Mouse (Mus musculus) CH12.LX (cell line): ENCODE data around the gene Larp4. TPM values are rescaled to one million over a fixed set of nuclear protein-coding genes. Genes with fewer than 3 reads are reported as not detected.
A peak's percentile ranks its signal among the peaks of the same experiment; 100 is the strongest.

Experiments used
- DNase-seq: peaks from one replicate; pipeline ENCODE4 v3.0.0-alpha.2; 2013; ENCODE audit errors: extremely low read depth
- H3K27ac ChIP-seq: 2 replicates; pipeline ENCODE4 v1.5.1; 2012; ENCODE audit warnings: low read depth, mild to moderate bottlenecking, control low read depth, moderate library complexity; ENCODE audit not compliant: insufficient read depth
- H3K27me3 ChIP-seq: replicated peaks from 2 replicates; pipeline ENCODE3; 2012; ENCODE audit warnings: inconsistent platforms
- H3K36me3 ChIP-seq, 2 experiments: replicated peaks in 1 of 2; 2 replicates each; pipeline versions ENCODE3 to v1.6.1; 2012; ENCODE audit warnings: inconsistent platforms in 1 of 2, low read length in 1 of 2, mild to moderate bottlenecking in 1 of 2, mixed read lengths in 1 of 2, moderate library complexity in 1 of 2; ENCODE audit not compliant: control insufficient read depth in 1 of 2, insufficient read depth in 1 of 2
- H3K4me1 ChIP-seq, 2 experiments: 2 replicates each; pipeline ENCODE4 v1.6.1; 2012; ENCODE audit warnings: inconsistent platforms in 1 of 2, moderate library complexity in 1 of 2; ENCODE audit not compliant: insufficient read depth in 2 of 2, control insufficient read depth in 1 of 2
- H3K4me2 ChIP-seq: 2 replicates; pipeline ENCODE4 v1.6.1; 2012; ENCODE audit warnings: low read depth, mild to moderate bottlenecking, control low read depth; ENCODE audit not compliant: poor library complexity, insufficient read depth, severe bottlenecking
- H3K4me3 ChIP-seq, 3 experiments: fragments of 150-350 bp in 1 of 3; sonication (generic) in 1 of 3; replicated peaks in 1 of 3; 2 replicates each; pipeline versions ENCODE3 to v1.5.1; 2011 to 2012; ENCODE audit warnings: low read depth in 2 of 3, low read length in 2 of 3, mild to moderate bottlenecking in 2 of 3, moderate library complexity in 2 of 3, control low read depth in 1 of 3, improper control_type of control experiment in 1 of 3, inconsistent platforms in 1 of 3, mixed read lengths in 1 of 3; ENCODE audit not compliant: poor library complexity in 1 of 3
- H3K79me2 ChIP-seq: replicated peaks from 2 replicates; pipeline ENCODE4 v1.6.1; 2012; ENCODE audit warnings: mild to moderate bottlenecking, moderate library complexity; ENCODE audit not compliant: control insufficient read depth, poor library complexity, insufficient read depth, severe bottlenecking; ENCODE audit errors: extremely low read depth
- H3K9ac ChIP-seq: 2 replicates; pipeline ENCODE4 v1.6.1; 2012; ENCODE audit warnings: low read depth, mild to moderate bottlenecking, control low read depth, moderate library complexity; ENCODE audit not compliant: insufficient read depth
- H3K9me3 ChIP-seq: replicated peaks from 2 replicates; pipeline ENCODE3; 2012; ENCODE audit warnings: low read length, inconsistent platforms, mixed read lengths
- BHLHE40 ChIP-seq: IDR thresholded peaks from 2 replicates; pipeline ENCODE4 v1.6.1; 2011; ENCODE audit warnings: mild to moderate bottlenecking, low read depth, low read length, improper control_type of control experiment
- CHD1 ChIP-seq: IDR thresholded peaks from 2 replicates; pipeline ENCODE4 v1.6.1; 2012; ENCODE audit warnings: low read depth, low read length, improper control_type of control experiment, inconsistent platforms
- CTCF ChIP-seq, 2 experiments: IDR thresholded peaks in 1 of 2; conservative IDR thresholded peaks in 1 of 2; 2 replicates each; pipeline ENCODE4 v1.5.1; 2011 to 2012; ENCODE audit warnings: low read depth in 2 of 2, low read length in 2 of 2, improper control_type of control experiment in 1 of 2, inconsistent platforms in 1 of 2, mild to moderate bottlenecking in 1 of 2, moderate library complexity in 1 of 2
- EP300 ChIP-seq: IDR thresholded peaks from 2 replicates; pipeline ENCODE4 v1.6.1; 2011; ENCODE audit warnings: low read length, improper control_type of control experiment
- ETS1 ChIP-seq: conservative IDR thresholded peaks from 2 replicates; pipeline ENCODE4 v1.6.1; 2012; ENCODE audit warnings: low read depth, mild to moderate bottlenecking, inconsistent platforms, low read length, improper control_type of control experiment, moderate library complexity
- GABPA ChIP-seq: IDR thresholded peaks from 2 replicates; pipeline ENCODE4 v1.6.1; 2012; ENCODE audit warnings: low read depth, low read length, improper control_type of control experiment, inconsistent platforms; ENCODE audit not compliant: insufficient replicate concordance
- HCFC1 ChIP-seq: IDR thresholded peaks from 2 replicates; pipeline ENCODE4 v1.6.1; 2012; ENCODE audit warnings: low read depth, mild to moderate bottlenecking, inconsistent platforms, low read length, improper control_type of control experiment
- IRF4 ChIP-seq: IDR thresholded peaks from 2 replicates; pipeline ENCODE4 v1.6.1; 2014; ENCODE audit warnings: low read depth, mild to moderate bottlenecking, inconsistent platforms, low read length, improper control_type of control experiment
- JUN ChIP-seq: IDR thresholded peaks from 2 replicates; pipeline ENCODE4 v1.6.1; 2011; ENCODE audit warnings: low read depth, mild to moderate bottlenecking, low read length, improper control_type of control experiment, moderate library complexity; ENCODE audit not compliant: insufficient read depth
- JUND ChIP-seq: conservative IDR thresholded peaks from 2 replicates; pipeline ENCODE4 v1.6.1; 2011; ENCODE audit warnings: low read depth, low read length, improper control_type of control experiment
- KAT2A ChIP-seq: IDR thresholded peaks from 2 replicates; pipeline ENCODE4 v1.6.1; 2012; ENCODE audit warnings: low read length, improper control_type of control experiment, inconsistent platforms; ENCODE audit not compliant: insufficient replicate concordance
- MAFK ChIP-seq: IDR thresholded peaks from 2 replicates; pipeline ENCODE4 v1.6.1; 2011; ENCODE audit warnings: low read length, improper control_type of control experiment; ENCODE audit not compliant: insufficient replicate concordance
- MAX ChIP-seq: IDR thresholded peaks from 2 replicates; pipeline ENCODE4 v1.6.1; 2011; ENCODE audit warnings: low read length, improper control_type of control experiment
- MAZ ChIP-seq: IDR thresholded peaks from 2 replicates; pipeline ENCODE4 v1.6.1; 2012; ENCODE audit warnings: low read depth, mild to moderate bottlenecking, inconsistent platforms, low read length, improper control_type of control experiment, moderate library complexity
- MXI1 ChIP-seq: IDR thresholded peaks from 2 replicates; pipeline ENCODE4 v1.6.1; 2011; ENCODE audit warnings: mild to moderate bottlenecking, low read depth, low read length, improper control_type of control experiment
- MYC ChIP-seq: IDR thresholded peaks from 2 replicates; pipeline ENCODE4 v1.6.1; 2011; ENCODE audit warnings: low read depth, mild to moderate bottlenecking, improper control_type of control experiment, low read length
- NELFE ChIP-seq: IDR thresholded peaks from 2 replicates; pipeline ENCODE4 v1.6.1; 2011; ENCODE audit warnings: low read depth, low read length, improper control_type of control experiment
- NRF1 ChIP-seq: IDR thresholded peaks from 2 replicates; pipeline ENCODE4 v1.6.1; 2014; ENCODE audit warnings: low read depth, mild to moderate bottlenecking, inconsistent platforms, low read length, improper control_type of control experiment, moderate library complexity
- PAX5 ChIP-seq: IDR thresholded peaks from 2 replicates; pipeline ENCODE4 v1.6.1; 2012; ENCODE audit warnings: low read length, inconsistent platforms, mixed read lengths
- POLR2A ChIP-seq: IDR thresholded peaks from 2 replicates; pipeline ENCODE4 v1.6.1; 2011; ENCODE audit warnings: low read depth, mild to moderate bottlenecking, improper control_type of control experiment, low read length
- POLR2AphosphoS2 ChIP-seq: IDR thresholded peaks from 2 replicates; pipeline ENCODE4 v1.6.1; 2011; ENCODE audit warnings: low read depth, low read length, improper control_type of control experiment
- RAD21 ChIP-seq: IDR thresholded peaks from 2 replicates; pipeline ENCODE4 v1.6.1; 2011; ENCODE audit warnings: low read depth, mild to moderate bottlenecking, low read length, improper control_type of control experiment, moderate library complexity
- RCOR1 ChIP-seq: conservative IDR thresholded peaks from 2 replicates; pipeline ENCODE4 v1.6.1; 2012; ENCODE audit warnings: low read depth, mild to moderate bottlenecking, inconsistent platforms, low read length, improper control_type of control experiment
- SIN3A ChIP-seq: IDR thresholded peaks from 2 replicates; pipeline ENCODE4 v1.6.1; 2012; ENCODE audit warnings: low read length, improper control_type of control experiment, inconsistent platforms
- SMC3 ChIP-seq: IDR thresholded peaks from 2 replicates; pipeline ENCODE4 v1.6.1; 2011; ENCODE audit warnings: low read depth, low read length, improper control_type of control experiment
- TBP ChIP-seq: conservative IDR thresholded peaks from 2 replicates; pipeline ENCODE4 v1.6.1; 2011; ENCODE audit warnings: low read depth, low read length, improper control_type of control experiment
- TCF12 ChIP-seq: IDR thresholded peaks from 2 replicates; pipeline ENCODE4 v1.6.1; 2014; ENCODE audit warnings: low read depth, mild to moderate bottlenecking, inconsistent platforms, low read length, improper control_type of control experiment
- USF1 ChIP-seq: IDR thresholded peaks from 2 replicates; pipeline ENCODE4 v1.6.1; 2014; ENCODE audit warnings: low read depth, mild to moderate bottlenecking, inconsistent platforms, low read length, improper control_type of control experiment
- USF2 ChIP-seq: conservative IDR thresholded peaks from 2 replicates; pipeline ENCODE4 v1.6.1; 2011; ENCODE audit warnings: low read depth, low read length, improper control_type of control experiment
- ZC3H11A ChIP-seq: IDR thresholded peaks from 2 replicates; pipeline ENCODE4 v1.6.1; 2012; ENCODE audit warnings: low read depth, mild to moderate bottlenecking, inconsistent platforms, low read length, improper control_type of control experiment
- ZKSCAN1 ChIP-seq: IDR thresholded peaks from 2 replicates; pipeline ENCODE4 v1.6.1; 2012; ENCODE audit warnings: low read depth, inconsistent platforms, low read length, improper control_type of control experiment, borderline replicate concordance
- ZMIZ1 ChIP-seq: IDR thresholded peaks from 2 replicates; pipeline ENCODE4 v1.6.1; 2012; ENCODE audit warnings: low read depth, mild to moderate bottlenecking, inconsistent platforms, low read length, improper control_type of control experiment
- ZNF384 ChIP-seq: IDR thresholded peaks from 2 replicates; pipeline ENCODE4 v1.6.1; 2012; ENCODE audit warnings: low read depth, low read length, improper control_type of control experiment, inconsistent platforms
- dilution Hi-C: fragments of 300-500 bp; cut with MboI; formaldehyde crosslinking; loops from 2 replicates; pipeline ENCODE4 v1.14.3; 2020; ENCODE audit warnings: low sequenced_read_pairs; ENCODE audit not compliant: extremely low pct_unique_long_range_greater_than_20kb, extremely low pct_ligation_motif_present
- in situ Hi-C: fragments of 300-500 bp; cut with MboI; formaldehyde crosslinking; loops from 3 replicates; pipeline ENCODE4 v1.14.3; 2019; ENCODE audit warnings: low sequenced_read_pairs, low pct_ligation_motif_present, low pct_unique_long_range_greater_than_20kb, mixed read lengths
- polyA plus RNA-seq: library from polyadenylated mRNA; unstranded; fragments of >175 nt; gene quantifications from 2 replicates; pipeline ENCODE4 v1.2.1, GENCODE M21; 2012; ENCODE audit warnings: low read depth; ENCODE audit not compliant: insufficient read length
- total RNA-seq, 2 experiments: library from RNA; depleted of rRNA; stranded (reverse); fragments of 300-350 nt in 1 of 2; fragments of >200 nt in 1 of 2; gene quantifications; 2 replicates each; pipeline ENCODE4 v1.2.3; 2012 to 2014

The Larp4 gene
- total and polyA plus RNA-seq, 3 experiments: 81.9 to 135 (median 96.3) TPM

GRCm38 (mm10) chr15:100021175-100021574 is 51.3 kb downstream of the Larp4 start:
- Histone ChIP-seq H3K9me3 (peaks cover 3% of the 10 kb centered on the region), H3K36me3 (peaks cover 0 to 21% of the 10 kb centered on the region in 2 experiments), H3K4me1 (peaks cover 5 to 18% of the 10 kb centered on the region in 2 experiments; a peak in 3 of 4 replicates), H3K79me2 (no peaks in the 10 kb centered on the region), H3K4me3 (no peak overlapping the region), H3K27me3 (no peaks in the 10 kb centered on the region), H3K4me2 (no peak overlapping the region), H3K27ac (no peak overlapping the region), H3K9ac (no peak overlapping the region)
- no peak for DNase-seq
- in situ Hi-C loops (loop anchor here (5.0 kb wide), 1 partner anchor 296 kb away; no protein-coding TSS in a partner anchor), dilution Hi-C loops (no loop called here)
- no peak for TF ChIP-seq HCFC1
- no peak for TF ChIP-seq ZC3H11A
- TF ChIP-seq MXI1: no peak
- no peak for TF ChIP-seq JUN
- no peak for TF ChIP-seq MAFK
- no peak for TF ChIP-seq EP300
- no peak for TF ChIP-seq POLR2A
- TF ChIP-seq ZKSCAN1: no peak
- no peak for TF ChIP-seq TBP
- no peak for TF ChIP-seq ETS1
- no peak for TF ChIP-seq PAX5
- TF ChIP-seq TCF12: no peak
- TF ChIP-seq SIN3A: no peak
- TF ChIP-seq ZMIZ1: no peak

GRCm38 (mm10) chr15:100022923-100023322 is 53.1 kb downstream of the Larp4 start:
- Histone ChIP-seq H3K4me3 (no peak overlapping the region), H3K36me3 (peaks cover 0 to 9% of the 10 kb centered on the region in 2 experiments), H3K4me2 (peak overlapping the region; percentile 16; the same call in 1 of the 2 replicates), H3K4me1 (peaks cover 5 to 13% of the 10 kb centered on the region in 2 experiments; a peak in 3 of 4 replicates), H3K27ac (no peak overlapping the region), H3K79me2 (no peaks in the 10 kb centered on the region), H3K9ac (no peak overlapping the region), H3K9me3 (peaks cover 3% of the 10 kb centered on the region), H3K27me3 (no peaks in the 10 kb centered on the region)
- DNase-seq: peak; percentile 67
- dilution Hi-C loops (no loop called here), in situ Hi-C loops (loop anchor here (5.0 kb wide), 1 partner anchor 294 kb away; no protein-coding TSS in a partner anchor)
- no peak for TF ChIP-seq USF1
- TF ChIP-seq ZNF384: peak; percentile 79
- no peak for TF ChIP-seq TBP
- no peak; the same call in 1 of the 2 replicates for TF ChIP-seq JUND
- no peak for TF ChIP-seq GABPA
- TF ChIP-seq RCOR1: no peak
- TF ChIP-seq SIN3A: no peak; the same call in 1 of the 2 replicates
- no peak for TF ChIP-seq MAX
- TF ChIP-seq ETS1: no peak
- TF ChIP-seq USF2: no peak
- TF ChIP-seq MYC: 0 out of 2 replicates have a peak, but pooled peaks have one; percentile 52
- peak; percentile 51; the same call in 1 of the 2 replicates for TF ChIP-seq NELFE
- no peak for TF ChIP-seq EP300
- TF ChIP-seq BHLHE40: no peak
- TF ChIP-seq MAFK: peak; percentile 100
- peak; percentile 92 for TF ChIP-seq RAD21
- TF ChIP-seq POLR2AphosphoS2: no peak
- TF ChIP-seq MAZ: no peak
- TF ChIP-seq SMC3: peak; percentile 78
- no peak for TF ChIP-seq PAX5
- no peak for TF ChIP-seq KAT2A
- peak; percentile 51; the same call in 1 of the 2 replicates for TF ChIP-seq IRF4
- no peak for TF ChIP-seq POLR2A
- no peak for TF ChIP-seq NRF1
- peak; percentile 52 to 89; a peak in 3 of 4 replicates for TF ChIP-seq CTCF (conservative IDR thresholded peaks at IDR 0.05 in 1 of 2, IDR thresholded peaks at IDR 0.05 in 1 of 2; ENCODE audit: low read depth in 2 of 2, low read length in 2 of 2)
- TF ChIP-seq JUN: no peak
- no peak for TF ChIP-seq CHD1
